Mouse (Mus musculus): Measurements from ENCODE around the gene Pcdh8.

The Pcdh8 gene

DNA sequence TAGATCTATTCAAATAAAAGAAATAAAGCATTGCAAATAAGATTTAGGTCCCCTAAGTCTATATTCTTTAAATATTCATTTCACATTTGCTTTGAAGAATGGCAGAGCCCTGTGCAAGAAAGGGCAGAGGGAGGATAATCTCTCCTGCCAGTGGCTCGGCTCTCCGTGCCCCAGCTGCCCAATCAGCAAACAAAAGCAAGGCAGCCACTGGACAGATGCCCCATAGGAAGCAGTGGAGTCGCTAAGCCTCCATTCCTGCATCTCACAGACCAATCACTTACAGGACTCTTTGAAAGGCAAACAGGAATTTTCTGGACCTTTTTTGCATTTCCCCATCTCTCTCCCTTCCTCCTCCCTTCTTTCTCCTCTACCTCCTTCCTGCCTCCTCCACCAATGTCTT is 17.0 kb downstream of the Pcdh8 start:
- no peak for DNase-seq (ENCODE audit: extremely low spot score)

DNA sequence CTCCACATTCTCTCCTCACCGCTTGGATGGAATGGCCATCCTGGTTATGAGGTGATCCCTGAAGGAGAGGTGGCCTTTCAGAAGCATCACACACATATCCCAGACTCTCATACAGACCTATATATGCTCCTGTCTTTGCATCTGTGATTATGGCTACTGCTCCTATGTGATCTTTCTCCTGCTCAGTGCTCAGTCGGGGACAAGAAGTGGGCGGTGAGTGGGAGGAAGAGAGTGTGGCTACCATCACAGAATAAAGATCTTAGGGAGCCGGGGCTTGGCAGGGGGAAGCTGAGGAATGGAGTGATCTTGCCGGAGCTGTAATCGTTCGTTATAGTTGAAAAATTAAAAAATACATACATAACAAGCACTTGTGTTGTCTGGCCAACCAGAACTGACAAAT is 17.4 kb downstream of the Pcdh8 start:
- DNase-seq (ENCODE audit: extremely low spot score) = no peak

GRCm38 (mm10) chr14:79740515-79740914 is 30.6 kb downstream of the Pcdh8 start:
- DNase-seq (ENCODE audit: extremely low spot score) = no peak

GRCm38 (mm10) chr14:79738441-79738840 is 32.7 kb downstream of the Pcdh8 start:
- DNase-seq (ENCODE audit: extremely low spot score) = no peak

- DNase-seq (ENCODE audit: extremely low spot score) = peak; percentile 19
Measured at GRCm38 (mm10) chr14:79737642-79738379, 33.3 kb downstream of the Pcdh8 start.

DNA sequence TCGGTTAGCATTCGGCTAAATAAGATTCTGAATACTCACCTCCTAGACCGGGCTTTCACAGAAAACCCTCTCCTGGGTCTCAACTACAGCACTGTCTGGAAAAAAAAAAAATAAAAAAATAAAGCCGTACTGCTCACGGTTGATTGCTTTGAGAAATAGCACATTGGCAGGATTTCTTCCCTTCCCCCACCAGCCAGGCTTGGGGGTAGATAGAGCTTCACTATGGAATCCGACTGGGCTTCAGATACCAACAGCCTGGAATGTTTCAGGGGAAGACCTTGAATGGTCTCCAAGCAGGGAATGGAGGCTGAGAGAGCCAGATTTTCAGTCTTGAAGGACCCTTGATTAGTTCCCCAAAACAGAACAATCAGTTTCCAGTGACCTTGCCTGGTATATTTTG is 34.3 kb downstream of the Pcdh8 start:
- no peak for DNase-seq (ENCODE audit: extremely low spot score)

DNA sequence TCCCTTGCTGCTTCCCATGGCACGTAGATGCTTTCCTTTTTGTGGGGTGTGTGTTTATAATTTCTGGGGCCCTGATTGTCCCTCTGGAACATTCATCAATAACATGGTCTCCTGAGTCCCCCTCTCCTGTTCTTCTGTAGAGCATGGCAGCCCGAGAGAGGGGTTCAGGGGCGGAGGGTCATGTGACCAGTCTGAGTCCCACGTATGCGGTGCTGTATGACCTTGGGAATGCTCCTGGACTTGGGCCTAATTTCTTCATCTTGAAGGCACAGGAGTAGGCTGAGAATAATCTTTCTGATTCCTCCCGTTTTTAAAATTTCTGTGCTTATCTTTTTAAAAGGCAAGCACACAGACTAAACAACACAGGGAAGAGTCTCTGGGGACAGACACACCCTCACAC is 37.6 kb downstream of the Pcdh8 start:
- no peak for DNase-seq (ENCODE audit: extremely low spot score)

DNA sequence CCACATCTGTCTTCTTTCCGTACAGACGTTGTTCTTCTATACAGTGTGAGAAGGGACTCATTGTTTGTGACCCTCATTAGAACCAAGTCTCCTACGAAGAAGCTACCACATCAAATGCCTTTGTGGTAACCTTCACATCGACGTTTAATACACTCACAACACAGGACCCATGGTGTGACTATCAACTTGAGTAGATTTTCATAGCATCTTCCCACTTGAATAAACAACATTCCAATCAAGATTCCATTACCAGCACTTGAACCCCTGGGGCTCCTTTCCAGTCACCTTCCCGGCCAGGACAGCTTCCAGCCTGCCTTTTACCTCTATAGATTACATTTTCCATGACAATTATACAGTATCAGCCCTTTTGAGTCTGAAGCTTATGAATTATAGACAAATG is 42.3 kb downstream of the Pcdh8 start:
- no peak for DNase-seq (ENCODE audit: extremely low spot score)

DNA sequence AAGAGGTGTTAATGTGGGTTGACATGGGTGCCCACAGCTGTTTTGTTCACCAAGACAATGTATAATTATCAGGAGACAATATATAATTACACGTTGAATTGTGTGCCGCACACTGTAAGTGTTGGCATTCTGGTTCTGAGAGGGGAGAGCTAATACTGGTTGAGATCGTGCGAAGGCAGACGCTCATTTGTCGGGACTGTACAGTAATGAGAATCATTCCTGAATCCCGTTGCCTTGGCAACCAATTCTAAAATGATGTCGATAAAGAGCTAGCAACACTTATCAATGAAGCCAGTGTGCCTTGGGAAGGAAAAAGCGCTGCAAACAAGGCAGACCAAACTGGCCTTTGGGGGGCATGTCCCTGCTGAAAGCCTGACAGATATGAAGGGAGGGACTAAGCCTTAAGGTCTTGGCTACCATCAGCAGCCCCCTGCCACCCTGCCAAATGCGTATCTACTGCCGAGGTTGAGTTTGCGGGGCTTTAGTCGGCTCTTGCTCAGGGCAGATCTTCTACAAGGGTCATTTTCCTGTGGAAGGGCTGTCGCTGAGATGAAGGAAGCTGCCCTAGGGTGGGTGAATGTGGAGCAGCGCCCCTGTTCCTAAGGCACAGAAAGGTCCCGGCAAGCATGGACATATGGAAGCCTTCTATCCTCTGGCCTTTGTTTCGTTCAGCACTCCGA is 47.0 kb downstream of the Pcdh8 start:
- DNase-seq (ENCODE audit: extremely low spot score) = no peak

GRCm38 (mm10) chr14:79722228-79722627 is 48.9 kb downstream of the Pcdh8 start:
- no peak for DNase-seq (ENCODE audit: extremely low spot score)
